Mouse (Mus musculus): ENCODE measurements around the gene Cenpa.
A peak's percentile ranks its signal among the peaks of the same experiment; 100 is the strongest.
"Not testable (repeated sequence)": the region's sequence is repeated elsewhere in the genome, so short reads cannot be mapped to it uniquely, and the experiment has no call there.

Gene Cenpa

GRCm38 (mm10) chr5:30655042-30655441, 11.5 kb upstream of the Cenpa start:
- Histone ChIP-seq H3K27me3 (ENCODE audit: control insufficient read depth, insufficient read depth, low read length, poor library complexity, severe bottlenecking) (no peaks in the 10 kb centered on the region), H3K36me3 (ENCODE audit: control insufficient read depth, insufficient read depth, low read length, poor library complexity, severe bottlenecking) (no peaks in the 10 kb centered on the region; the same call in 1 of the 2 replicates)
- no peak for DNase-seq (ENCODE audit: low read depth, low spot score)

GRCm38 (mm10) chr5:30655526-30656195, 10.9 kb upstream of the Cenpa start:
- Histone ChIP-seq H3K36me3 (ENCODE audit: control insufficient read depth, insufficient read depth, low read length, poor library complexity, severe bottlenecking) (no peaks in the 10 kb centered on the region; the same call in 1 of the 2 replicates), H3K27me3 (ENCODE audit: control insufficient read depth, insufficient read depth, low read length, poor library complexity, severe bottlenecking) (no peaks in the 10 kb centered on the region)
- no peak for DNase-seq (ENCODE audit: low read depth, low spot score)

GRCm38 (mm10) chr5:30659042-30659441, 7.5 kb upstream of the Cenpa start:
- Histone ChIP-seq H3K36me3 (ENCODE audit: control insufficient read depth, insufficient read depth, low read length, poor library complexity, severe bottlenecking) (no peaks in the 10 kb centered on the region; the same call in 1 of the 2 replicates), H3K27me3 (ENCODE audit: control insufficient read depth, insufficient read depth, low read length, poor library complexity, severe bottlenecking) (no peaks in the 10 kb centered on the region)
- no peak for DNase-seq (ENCODE audit: low read depth, low spot score)

GRCm38 (mm10) chr5:30660278-30660677, 6.3 kb upstream of the Cenpa start:
- DNase-seq (ENCODE audit: low read depth, low spot score): no peak
- Histone ChIP-seq H3K36me3 (ENCODE audit: control insufficient read depth, insufficient read depth, low read length, poor library complexity, severe bottlenecking) (no peaks in the 10 kb centered on the region; the same call in 1 of the 2 replicates), H3K27me3 (ENCODE audit: control insufficient read depth, insufficient read depth, low read length, poor library complexity, severe bottlenecking) (no peaks in the 10 kb centered on the region)

- Histone ChIP-seq H3K27me3 (ENCODE audit: control insufficient read depth, insufficient read depth, low read length, poor library complexity, severe bottlenecking) (no peaks in the 10 kb centered on the region), H3K36me3 (ENCODE audit: control insufficient read depth, insufficient read depth, low read length, poor library complexity, severe bottlenecking) (no peaks in the 10 kb centered on the region)
- no peak for DNase-seq (ENCODE audit: low read depth, low spot score)
Measured at GRCm38 (mm10) chr5:30660813-30661212, 5.8 kb upstream of the Cenpa start.

- no peak for DNase-seq (ENCODE audit: low read depth, low spot score)
- Histone ChIP-seq H3K27me3 (ENCODE audit: control insufficient read depth, insufficient read depth, low read length, poor library complexity, severe bottlenecking) (no peaks in the 10 kb centered on the region), H3K36me3 (ENCODE audit: control insufficient read depth, insufficient read depth, low read length, poor library complexity, severe bottlenecking) (no peaks in the 10 kb centered on the region)
Measured at GRCm38 (mm10) chr5:30665360-30665759, 1.2 kb upstream of the Cenpa start.

GRCm38 (mm10) chr5:30665968-30666367, 609 bp upstream of the Cenpa start:
- no peaks in the 10 kb centered on the region for H3K27me3 ChIP-seq (ENCODE audit: control insufficient read depth, insufficient read depth, low read length, poor library complexity, severe bottlenecking)
- DNase-seq (ENCODE audit: low read depth, low spot score): peak; percentile 35
- no peaks in the 10 kb centered on the region for H3K36me3 ChIP-seq (ENCODE audit: control insufficient read depth, insufficient read depth, low read length, poor library complexity, severe bottlenecking)

GRCm38 (mm10) chr5:30667215-30667614, 638 bp downstream of the Cenpa start:
- Histone ChIP-seq H3K36me3 (ENCODE audit: control insufficient read depth, insufficient read depth, low read length, poor library complexity, severe bottlenecking) (no peaks in the 10 kb centered on the region; the same call in 1 of the 2 replicates), H3K27me3 (ENCODE audit: control insufficient read depth, insufficient read depth, low read length, poor library complexity, severe bottlenecking) (no peaks in the 10 kb centered on the region)
- peak; percentile 44 for DNase-seq (ENCODE audit: low read depth, low spot score)

GRCm38 (mm10) chr5:30667686-30668085, 1.1 kb downstream of the Cenpa start:
- Histone ChIP-seq H3K27me3 (ENCODE audit: control insufficient read depth, insufficient read depth, low read length, poor library complexity, severe bottlenecking) (no peaks in the 10 kb centered on the region), H3K36me3 (ENCODE audit: control insufficient read depth, insufficient read depth, low read length, poor library complexity, severe bottlenecking) (no peaks in the 10 kb centered on the region; the same call in 1 of the 2 replicates)
- no peak for DNase-seq (ENCODE audit: low read depth, low spot score)

GRCm38 (mm10) chr5:30668637-30669495, 2.3 kb downstream of the Cenpa start:
- Histone ChIP-seq H3K27me3 (ENCODE audit: control insufficient read depth, insufficient read depth, low read length, poor library complexity, severe bottlenecking) (no peaks in the 10 kb centered on the region), H3K36me3 (ENCODE audit: control insufficient read depth, insufficient read depth, low read length, poor library complexity, severe bottlenecking) (peaks cover under 1% of the 10 kb centered on the region)
- no peak for DNase-seq (ENCODE audit: low read depth, low spot score)

GRCm38 (mm10) chr5:30669496-30669830, 2.9 kb downstream of the Cenpa start:
- DNase-seq (ENCODE audit: low read depth, low spot score): no peak
- Histone ChIP-seq H3K36me3 (ENCODE audit: control insufficient read depth, insufficient read depth, low read length, poor library complexity, severe bottlenecking) (peaks cover 6% of the 10 kb centered on the region), H3K27me3 (ENCODE audit: control insufficient read depth, insufficient read depth, low read length, poor library complexity, severe bottlenecking) (no peaks in the 10 kb centered on the region)

- Histone ChIP-seq H3K36me3 (ENCODE audit: control insufficient read depth, insufficient read depth, low read length, poor library complexity, severe bottlenecking) (peaks cover 6% of the 10 kb centered on the region), H3K27me3 (ENCODE audit: control insufficient read depth, insufficient read depth, low read length, poor library complexity, severe bottlenecking) (no peaks in the 10 kb centered on the region)
- no peak for DNase-seq (ENCODE audit: low read depth, low spot score)
Measured at GRCm38 (mm10) chr5:30670091-30670490, 3.5 kb downstream of the Cenpa start.

- no peak for DNase-seq (ENCODE audit: low read depth, low spot score)
- peaks cover 6% of the 10 kb centered on the region for H3K36me3 ChIP-seq (ENCODE audit: control insufficient read depth, insufficient read depth, low read length, poor library complexity, severe bottlenecking)
- no peaks in the 10 kb centered on the region for H3K27me3 ChIP-seq (ENCODE audit: control insufficient read depth, insufficient read depth, low read length, poor library complexity, severe bottlenecking)
Measured at GRCm38 (mm10) chr5:30674001-30674400, 7.4 kb downstream of the Cenpa start.

- DNase-seq (ENCODE audit: low read depth, low spot score): no peak
- peaks cover 6% of the 10 kb centered on the region for H3K36me3 ChIP-seq (ENCODE audit: control insufficient read depth, insufficient read depth, low read length, poor library complexity, severe bottlenecking)
- H3K27me3 ChIP-seq (ENCODE audit: control insufficient read depth, insufficient read depth, low read length, poor library complexity, severe bottlenecking): no peaks in the 10 kb centered on the region
Measured at GRCm38 (mm10) chr5:30676800-30677199, 10.2 kb downstream of the Cenpa start.

GRCm38 (mm10) chr5:30678069-30678468, 11.5 kb downstream of the Cenpa start:
- not testable (repeated sequence) for DNase-seq (ENCODE audit: low read depth, low spot score); H3K27me3 ChIP-seq (ENCODE audit: control insufficient read depth, insufficient read depth, low read length, poor library complexity, severe bottlenecking)

More at GRCm38 (mm10) chr5:30678069-30678468, 11.5 kb downstream of the Cenpa start:
- H3K36me3 ChIP-seq (ENCODE audit: control insufficient read depth, insufficient read depth, low read length, poor library complexity, severe bottlenecking): not testable (repeated sequence)

All from splenic B cell, adult 2 months (primary cell).